Mouse (Mus musculus): ENCODE results near the gene Foxn1. TPM values are rescaled to one million over a fixed set of nuclear protein-coding genes. Genes with fewer than 3 reads are reported as not detected.

Foxn1 gene
- polyA plus RNA-seq, 1 experiment from 2014 or later = 0.78 TPM

DNA sequence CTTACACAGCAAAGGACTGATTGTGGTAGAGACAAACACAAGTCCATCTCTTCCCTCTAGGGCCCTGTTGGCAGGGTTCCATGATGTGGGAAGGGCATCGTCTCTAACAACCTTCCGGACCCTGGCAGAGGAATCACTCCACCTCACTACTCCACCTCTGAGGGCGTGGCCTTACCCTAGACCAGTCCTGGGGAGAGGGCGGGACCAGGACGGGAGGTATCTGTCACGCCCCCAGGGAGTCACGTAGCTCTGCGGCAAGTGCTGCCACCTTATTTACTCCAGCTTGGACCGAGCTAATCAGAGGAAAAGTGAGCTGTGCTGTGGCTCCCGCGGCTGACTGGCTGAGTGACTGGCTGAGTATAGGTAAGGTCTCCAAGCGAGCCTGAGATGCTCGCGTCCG is 63.5 kb downstream of the Foxn1 start, which contains the start of gene Aldoc:
Gene Aldoc (plus strand): TSS at position 109 of the 400 bp plus-strand sequence.
- Histone ChIP-seq H3K9me3 (replicated peaks) (no peaks in the 10 kb centered on the region), H3K4me1 (replicated peaks) (peaks cover 27% of the 10 kb centered on the region), H3K9ac (no peak within 1 kb of the TSS), H3K4me3 (peak within 1 kb of the TSS; percentile 37), H3K27me3 (no peaks in the 10 kb centered on the region), H3K36me3 (peaks cover 41% of the 10 kb centered on the region), H3K27ac (peak within 1 kb of the TSS; percentile 67), H3K4me2 (peak within 1 kb of the TSS; percentile 59)
- WGBS = 5% methylated on average over 15 of the region's 15 CpGs
- peak; percentile 94 for ATAC-seq (replicated peaks; ENCODE audit: insufficient number of reproducible peaks, insufficient read depth, low FRiP score, low read depth)

DNA sequence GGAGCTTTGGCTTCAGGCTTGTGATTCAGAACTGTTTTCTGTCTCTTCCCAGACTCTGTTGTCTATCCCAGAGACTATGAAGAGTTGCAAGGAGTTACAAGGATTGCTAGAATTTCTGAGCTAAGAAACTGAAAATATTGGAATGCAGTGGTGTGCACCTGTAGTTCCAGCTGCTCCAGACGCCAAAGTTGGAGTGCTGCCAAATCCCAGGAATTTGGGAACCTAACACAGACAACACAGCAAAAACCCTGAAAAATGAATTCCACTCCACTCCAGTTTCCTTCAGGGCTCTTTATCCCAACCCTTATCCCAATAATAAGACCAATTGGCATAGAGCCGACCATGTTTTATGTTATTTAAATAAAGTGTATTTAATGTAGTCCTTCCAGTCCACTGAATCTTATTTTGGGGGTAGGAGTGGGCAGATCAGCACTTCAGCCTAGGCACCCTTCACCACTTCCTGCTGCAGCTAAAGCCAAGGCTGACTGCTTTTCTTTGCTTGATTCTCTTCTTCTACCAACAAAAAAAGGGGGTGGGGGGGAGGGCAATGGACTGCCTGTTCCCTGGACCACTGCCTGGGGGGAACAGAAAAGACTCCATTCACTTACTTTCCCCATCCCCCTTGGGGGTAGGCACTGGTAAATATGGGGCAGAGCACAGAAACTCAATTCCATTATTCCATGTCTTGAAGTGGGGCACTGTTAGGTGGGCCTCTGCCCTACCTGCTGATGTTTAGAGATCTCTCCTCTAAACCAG is 64.1 kb downstream of the Foxn1 start:
- H3K9ac ChIP-seq = no peak overlapping the region

DNA sequence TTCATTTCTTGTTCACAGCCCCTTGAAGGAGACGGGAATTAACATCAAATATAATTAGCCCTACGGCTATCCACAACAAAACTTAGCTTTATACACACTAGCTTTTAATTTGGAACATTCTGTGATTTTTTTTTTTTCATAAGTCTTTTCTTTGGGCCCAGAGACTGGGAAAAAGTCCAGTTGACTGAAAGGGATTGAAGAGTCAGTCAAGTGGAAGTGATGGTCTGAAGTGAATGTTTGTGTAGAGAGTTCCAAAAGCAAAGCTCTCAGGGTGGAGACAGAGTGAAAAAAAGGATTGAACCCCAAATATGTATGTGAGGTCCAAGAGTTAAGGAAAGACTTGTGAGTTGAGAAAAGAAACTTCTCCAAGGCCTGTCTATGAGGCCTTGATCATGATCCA is 67.9 kb downstream of the Foxn1 start:
- no peak overlapping the region for H3K27ac ChIP-seq
- H3K4me3 ChIP-seq = no peak overlapping the region
- no peak overlapping the region for H3K4me2 ChIP-seq
- peaks cover 79% of the 10 kb centered on the region for H3K36me3 ChIP-seq
- no peaks in the 10 kb centered on the region for H3K9me3 ChIP-seq (replicated peaks)
- no peak overlapping the region for H3K9ac ChIP-seq
- 93% methylated on average over 2 of the region's 2 CpGs for WGBS
- peaks cover 16% of the 10 kb centered on the region for H3K4me1 ChIP-seq (replicated peaks)
- no peaks in the 10 kb centered on the region for H3K27me3 ChIP-seq
- ATAC-seq (replicated peaks; ENCODE audit: insufficient number of reproducible peaks, insufficient read depth, low FRiP score, low read depth) = no peak

More for the DNA sequence above, 64.1 kb downstream of the Foxn1 start:
- Histone ChIP-seq H3K36me3 (peaks cover 46% of the 10 kb centered on the region), H3K4me3 (peak overlapping the region; percentile 37; the same call in 1 of the 2 replicates), H3K4me1 (replicated peaks) (peaks cover 27% of the 10 kb centered on the region), H3K9me3 (replicated peaks) (no peaks in the 10 kb centered on the region), H3K4me2 (peak overlapping the region; percentile 59), H3K27ac (peak overlapping the region; percentile 67), H3K27me3 (no peaks in the 10 kb centered on the region)
- WGBS = 55% methylated on average over 2 of the region's 2 CpGs
- ATAC-seq (replicated peaks; ENCODE audit: insufficient number of reproducible peaks, insufficient read depth, low FRiP score, low read depth) = no peak

DNA sequence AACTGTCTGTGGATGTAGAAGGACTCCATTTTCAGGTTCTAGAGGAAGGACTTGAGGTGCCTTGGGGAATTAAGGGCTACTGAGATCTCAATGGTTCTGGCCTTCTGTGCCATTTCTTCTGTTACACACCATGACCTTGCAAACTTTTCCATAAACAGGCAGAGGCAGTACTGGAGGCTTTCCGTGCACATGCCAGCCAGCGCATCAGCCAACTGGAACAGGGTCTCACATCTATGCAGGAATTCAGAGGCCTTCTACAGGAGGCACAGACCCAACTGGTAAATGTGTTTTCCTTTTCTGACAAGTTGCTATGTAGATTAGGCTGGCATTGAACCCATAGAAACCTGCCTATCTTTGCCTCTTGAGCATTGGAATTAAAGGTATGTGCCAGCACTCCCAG is 72.7 kb downstream of the Foxn1 start:
- Histone ChIP-seq H3K4me1 (replicated peaks) (no peaks in the 10 kb centered on the region; the same call in 1 of the 2 replicates), H3K36me3 (peaks cover 64% of the 10 kb centered on the region), H3K4me3 (no peak overlapping the region), H3K9ac (no peak overlapping the region), H3K4me2 (no peak overlapping the region), H3K27ac (no peak overlapping the region), H3K9me3 (replicated peaks) (no peaks in the 10 kb centered on the region), H3K27me3 (no peaks in the 10 kb centered on the region)
- no peak for ATAC-seq (replicated peaks; ENCODE audit: insufficient number of reproducible peaks, insufficient read depth, low FRiP score, low read depth)
- WGBS = 91% methylated on average over 2 of the region's 2 CpGs

DNA sequence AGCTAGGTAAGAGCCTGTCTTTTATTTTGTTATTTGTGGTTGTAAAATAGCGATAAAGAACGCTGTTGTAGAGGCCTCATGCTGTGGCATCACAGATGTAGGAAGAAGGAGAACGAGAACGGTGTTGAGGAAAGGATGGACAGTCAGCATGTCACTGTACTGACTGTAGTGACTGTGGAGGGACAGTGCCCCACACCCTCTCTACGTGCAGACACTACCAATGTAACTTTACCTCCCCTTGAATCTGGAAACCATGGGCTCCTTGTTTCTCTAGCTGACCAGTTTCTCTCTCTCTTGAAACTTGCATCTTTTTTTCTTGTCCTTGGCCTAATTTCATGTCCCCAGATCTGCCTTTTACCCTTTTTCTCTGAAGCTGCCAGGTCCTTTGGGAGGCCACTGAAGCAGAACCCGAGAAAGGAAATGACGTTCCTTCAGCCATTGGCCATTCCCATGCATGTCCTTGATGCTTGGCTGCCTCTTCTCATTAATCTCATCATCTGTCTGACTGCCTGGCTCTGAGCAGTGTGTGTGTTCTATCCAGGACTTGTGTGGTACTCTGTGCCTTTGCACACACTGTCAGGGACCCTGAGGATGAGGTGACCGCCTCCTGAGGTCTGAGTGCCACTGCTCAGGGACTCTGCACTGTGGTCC is 75.4 kb downstream of the Foxn1 start:
- no peak for ATAC-seq (replicated peaks; ENCODE audit: insufficient number of reproducible peaks, insufficient read depth, low FRiP score, low read depth)
- H3K27ac ChIP-seq = no peak overlapping the region
- H3K9me3 ChIP-seq (replicated peaks) = no peaks in the 10 kb centered on the region
- H3K36me3 ChIP-seq = peaks cover 42% of the 10 kb centered on the region
- H3K4me1 ChIP-seq (replicated peaks) = no peaks in the 10 kb centered on the region; the same call in 1 of the 2 replicates
- 90% methylated on average over 8 of the region's 8 CpGs for WGBS
- H3K4me2 ChIP-seq = no peak overlapping the region
- no peak overlapping the region for H3K4me3 ChIP-seq
- H3K27me3 ChIP-seq = no peaks in the 10 kb centered on the region
- no peak overlapping the region for H3K9ac ChIP-seq

Other genes starting within 250 kb of the Foxn1 start
- 30.8 and 42.8 TPM in 2 replicates for gene Traf4, start 221.0 kb downstream of the Foxn1 start, polyA plus RNA-seq (2015; fragmentation: Nextera tagmentation; extraction: Ambion mirVana)
- gene Nek8, start 209.9 kb downstream of the Foxn1 start, polyA plus RNA-seq (2015; fragmentation: Nextera tagmentation; extraction: Ambion mirVana) = 12.4 and 17.3 TPM in 2 replicates
- 13.5 and 14.2 TPM in 2 replicates for gene Tlcd1, start 209.8 kb downstream of the Foxn1 start, polyA plus RNA-seq (2015; fragmentation: Nextera tagmentation; extraction: Ambion mirVana)
- gene Rpl23a, start 203.0 kb downstream of the Foxn1 start, polyA plus RNA-seq (2015; fragmentation: Nextera tagmentation; extraction: Ambion mirVana) = 717 and 816 TPM in 2 replicates
- 54.5 and 72.1 TPM in 2 replicates for gene Rab34, start 198.1 kb downstream of the Foxn1 start, polyA plus RNA-seq (2015; fragmentation: Nextera tagmentation; extraction: Ambion mirVana)
- gene Proca1, start 193.2 kb downstream of the Foxn1 start, polyA plus RNA-seq (2015; fragmentation: Nextera tagmentation; extraction: Ambion mirVana) = 2.9 and 3.0 TPM in 2 replicates
- gene Sdf2, start 140.8 kb downstream of the Foxn1 start, polyA plus RNA-seq (2015; fragmentation: Nextera tagmentation; extraction: Ambion mirVana) = 52.5 and 59.4 TPM in 2 replicates
- gene Supt6, start 140.6 kb downstream of the Foxn1 start, polyA plus RNA-seq (2015; fragmentation: Nextera tagmentation; extraction: Ambion mirVana) = 12.9 and 18.6 TPM in 2 replicates
- 63.9 and 71.9 TPM in 2 replicates for gene 2610507B11Rik, start 124.8 kb downstream of the Foxn1 start, polyA plus RNA-seq (2015; fragmentation: Nextera tagmentation; extraction: Ambion mirVana)
- gene BC030499, start 95.7 kb downstream of the Foxn1 start, polyA plus RNA-seq (2015; fragmentation: Nextera tagmentation; extraction: Ambion mirVana) = 0.23 and 0.38 TPM in 2 replicates
- 21.6 and 30.9 TPM in 2 replicates for gene Spag5, start 85.0 kb downstream of the Foxn1 start, polyA plus RNA-seq (2015; fragmentation: Nextera tagmentation; extraction: Ambion mirVana)
- gene Aldoc, start 63.6 kb downstream of the Foxn1 start, polyA plus RNA-seq (2015; fragmentation: Nextera tagmentation; extraction: Ambion mirVana) = 20.6 and 28.6 TPM in 2 replicates
- gene Pigs, start 58.1 kb downstream of the Foxn1 start, polyA plus RNA-seq (2015; fragmentation: Nextera tagmentation; extraction: Ambion mirVana) = 46.1 and 62.4 TPM in 2 replicates
- gene Unc119, start 43.1 kb downstream of the Foxn1 start, polyA plus RNA-seq (2015; fragmentation: Nextera tagmentation; extraction: Ambion mirVana) = 31.0 and 43.3 TPM in 2 replicates
- gene Slc13a2, start 35.7 kb upstream of the Foxn1 start, polyA plus RNA-seq (2015; fragmentation: Nextera tagmentation; extraction: Ambion mirVana) = 0.08 TPM in 1 of 2 replicates, not detected in the other
- 6.5 and 7.5 TPM in 2 replicates for gene Slc46a1, start 79.1 kb upstream of the Foxn1 start, polyA plus RNA-seq (2015; fragmentation: Nextera tagmentation; extraction: Ambion mirVana)
- gene Sarm1, start 111.2 kb upstream of the Foxn1 start, polyA plus RNA-seq (2015; fragmentation: Nextera tagmentation; extraction: Ambion mirVana) = 0.15 and 0.60 TPM in 2 replicates
- 1.3 and 4.7 TPM in 2 replicates for gene Vtn, start 112.5 kb upstream of the Foxn1 start, polyA plus RNA-seq (2015; fragmentation: Nextera tagmentation; extraction: Ambion mirVana)
- not detected in 2 replicates for gene Sebox, start 116.9 kb upstream of the Foxn1 start, polyA plus RNA-seq (2015; fragmentation: Nextera tagmentation; extraction: Ambion mirVana)
- 36.3 and 37.8 TPM in 2 replicates for gene Tmem199, start 125.6 kb upstream of the Foxn1 start, polyA plus RNA-seq (2015; fragmentation: Nextera tagmentation; extraction: Ambion mirVana)
- 157 and 162 TPM in 2 replicates for gene Poldip2, start 125.6 kb upstream of the Foxn1 start, polyA plus RNA-seq (2015; fragmentation: Nextera tagmentation; extraction: Ambion mirVana)
- gene Tnfaip1, start 149.8 kb upstream of the Foxn1 start, polyA plus RNA-seq (2015; fragmentation: Nextera tagmentation; extraction: Ambion mirVana) = 63.7 and 73.0 TPM in 2 replicates
- gene Ift20, start 149.8 kb upstream of the Foxn1 start, polyA plus RNA-seq (2015; fragmentation: Nextera tagmentation; extraction: Ambion mirVana) = 97.5 and 106 TPM in 2 replicates
- 43.8 and 48.7 TPM in 2 replicates for gene Tmem97, start 164.2 kb upstream of the Foxn1 start, polyA plus RNA-seq (2015; fragmentation: Nextera tagmentation; extraction: Ambion mirVana)